Mouse (Mus musculus) liver, adult (tissue): ENCODE data around the gene Igf2bp3.

Experiments used
- GATA4 ChIP-seq: IDR thresholded peaks from 2 replicates; pipeline ENCODE4 v1.6.1; 2014; ENCODE audit warnings: mild to moderate bottlenecking, low read length; ENCODE audit not compliant: insufficient replicate concordance

Gene Igf2bp3

DNA sequence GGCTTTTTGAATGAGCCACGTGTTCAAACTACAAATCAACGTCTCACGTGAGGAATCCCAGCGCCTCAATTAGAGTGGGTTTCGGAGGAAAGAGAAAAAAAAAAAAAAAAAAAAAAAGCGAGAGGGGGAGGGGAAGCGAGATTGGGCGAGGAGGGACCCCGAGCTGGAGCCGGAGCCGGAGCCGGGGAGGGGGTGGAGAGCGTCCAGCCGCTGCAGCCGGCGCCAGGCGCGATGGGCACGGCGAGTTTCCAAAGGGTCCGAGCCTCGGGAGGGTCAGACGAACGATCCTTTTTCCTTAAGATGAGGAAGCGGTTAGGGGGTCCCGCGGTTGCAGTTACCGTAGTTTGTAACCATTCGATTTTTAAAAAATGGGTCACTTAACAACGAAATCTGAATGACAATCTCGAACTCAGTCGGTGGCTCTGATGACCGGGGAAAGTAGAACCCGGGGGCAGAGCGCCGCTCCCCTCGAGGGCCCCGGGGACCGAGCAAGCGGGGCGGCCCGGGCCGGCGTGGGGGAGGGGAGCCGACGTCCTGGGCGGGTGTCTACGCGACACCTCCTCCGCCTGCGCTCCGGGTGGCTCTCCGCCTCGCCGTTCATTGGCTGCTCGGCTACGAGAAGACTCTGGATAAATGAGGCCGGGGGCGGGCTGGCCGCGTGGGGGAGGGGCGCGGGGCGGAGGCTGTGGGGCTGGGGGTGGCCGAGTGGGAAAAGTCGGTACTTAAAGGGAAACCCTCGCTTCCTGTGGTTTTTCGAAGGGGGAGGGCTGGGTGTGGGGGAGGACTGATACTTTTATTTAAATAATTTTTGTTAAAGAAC is at the start of gene Igf2bp3:
Igf2bp3 (minus strand) TSS at position 30 of the 820 bp plus-strand sequence.
- TF ChIP-seq GATA4: no peak

DNA sequence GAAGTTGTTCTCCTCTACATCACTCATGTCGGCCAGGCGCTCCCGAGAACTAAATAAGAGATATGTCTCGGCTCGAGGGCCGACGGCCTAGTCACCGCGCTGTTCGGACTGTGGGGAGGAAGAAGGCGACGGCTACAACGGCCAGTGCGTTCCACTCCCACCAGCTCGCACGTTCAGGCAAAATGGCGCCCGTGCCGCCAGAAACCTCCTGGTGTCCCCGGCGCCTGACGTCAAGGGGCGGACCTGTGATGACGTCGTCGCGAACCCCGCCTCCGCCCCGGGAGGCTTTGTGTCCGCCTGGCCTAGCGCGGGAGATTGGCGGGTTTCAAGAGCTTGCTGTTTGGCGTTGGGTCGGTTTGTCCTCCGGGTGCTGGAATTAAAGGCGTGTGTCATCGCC is 49.1 kb upstream of the Igf2bp3 start, which contains the start of gene Tra2a:
Tra2a (minus strand) TSS at position 187 of the 397 bp plus-strand sequence.
- no peak; the same call in 1 of the 2 replicates for TF ChIP-seq GATA4

DNA sequence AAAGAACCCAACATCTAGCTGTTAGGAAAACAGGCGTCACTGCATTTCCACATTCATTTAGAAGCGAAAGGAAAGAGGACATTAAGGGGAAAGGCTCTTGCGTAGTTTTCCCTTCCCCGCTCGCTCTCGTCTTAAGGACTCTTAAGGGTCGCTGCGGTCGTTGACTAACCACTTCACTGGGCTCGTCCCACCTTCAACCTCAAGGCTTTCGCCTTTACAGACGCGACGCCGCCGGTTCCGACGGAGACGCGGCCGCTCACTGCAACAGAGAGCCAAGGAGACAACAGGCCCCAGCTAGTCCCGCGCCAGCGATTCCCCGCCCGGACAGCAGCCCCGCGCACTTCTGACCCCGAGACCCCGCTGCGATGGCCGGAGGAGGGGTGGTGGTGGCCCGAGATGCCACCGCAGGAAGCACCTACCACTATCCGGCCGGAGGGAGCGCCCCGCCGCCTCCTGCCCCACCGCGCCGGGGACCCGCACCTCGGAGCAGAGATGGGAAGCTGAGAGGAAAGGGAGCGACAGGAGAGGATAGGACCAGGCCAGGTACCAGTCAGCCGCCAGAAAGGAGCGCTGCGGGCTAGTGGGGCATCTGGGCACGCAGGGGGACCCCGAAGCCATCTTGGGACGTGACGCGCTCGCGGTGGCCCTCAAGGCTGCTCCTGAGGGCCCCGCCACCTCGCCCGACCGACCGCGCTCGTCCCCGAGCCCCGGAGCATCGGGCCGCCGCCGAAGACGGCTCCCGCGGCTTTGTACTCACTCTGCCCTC is 48.5 kb upstream of the Igf2bp3 start:
- no peak for TF ChIP-seq GATA4

DNA sequence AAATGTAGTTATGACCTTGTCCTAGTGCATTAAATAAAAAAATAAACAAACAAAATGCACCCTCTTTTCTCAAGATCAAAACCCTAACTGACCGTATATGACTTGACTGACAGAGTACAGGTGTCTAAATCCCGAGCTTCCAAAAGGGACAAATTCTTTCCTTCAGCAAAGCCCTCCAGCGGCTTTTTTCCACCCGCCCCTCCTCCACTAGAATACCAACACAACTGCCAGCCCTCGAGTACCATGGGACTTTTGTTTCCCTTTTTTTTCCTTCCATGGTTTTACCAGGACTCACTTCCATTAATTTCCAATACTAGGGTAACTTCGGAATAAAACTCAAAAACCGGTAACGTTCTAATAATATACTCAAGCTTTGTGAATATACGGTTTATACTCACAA is 47.7 kb upstream of the Igf2bp3 start:
- TF ChIP-seq GATA4: no peak

DNA sequence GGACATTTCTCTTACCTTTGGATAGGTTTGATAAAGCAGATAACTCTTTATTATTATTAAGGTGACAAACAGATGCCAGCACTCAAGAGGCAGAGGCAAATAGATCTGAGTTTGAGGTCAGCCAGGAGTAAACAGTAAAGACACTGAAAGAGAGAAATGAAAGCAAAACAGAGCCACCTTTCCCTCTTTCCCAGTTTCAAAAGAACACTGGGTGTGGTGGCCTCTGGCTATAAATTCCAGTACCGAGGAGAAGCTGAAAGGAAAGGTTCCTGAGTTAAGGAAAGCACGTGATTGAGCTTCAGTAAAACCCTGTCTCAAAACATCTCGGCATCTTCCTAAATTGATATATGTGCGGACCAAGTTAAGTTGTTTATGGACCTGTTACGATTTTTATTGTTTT is 45.0 kb upstream of the Igf2bp3 start:
- TF ChIP-seq GATA4: no peak

DNA sequence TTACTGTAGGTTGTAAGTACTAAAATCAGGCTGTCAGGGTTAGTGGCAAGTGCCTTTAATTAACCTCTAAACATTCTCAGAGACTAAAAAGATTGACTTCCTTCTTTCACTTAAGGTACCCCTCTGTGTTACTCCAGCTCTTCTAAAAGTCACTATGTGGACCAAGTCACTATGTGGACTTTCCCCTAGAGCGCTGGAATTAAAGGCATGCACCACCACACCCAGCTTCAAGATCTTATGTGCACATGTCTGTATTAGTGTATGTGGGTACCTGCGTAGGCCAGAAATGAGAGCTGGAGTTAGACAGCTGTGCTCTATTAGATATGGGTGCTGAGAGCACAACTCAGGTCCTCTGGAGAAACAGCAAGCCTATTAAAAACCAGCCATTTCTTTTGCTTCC is 43.1 kb upstream of the Igf2bp3 start:
- TF ChIP-seq GATA4: no peak

DNA sequence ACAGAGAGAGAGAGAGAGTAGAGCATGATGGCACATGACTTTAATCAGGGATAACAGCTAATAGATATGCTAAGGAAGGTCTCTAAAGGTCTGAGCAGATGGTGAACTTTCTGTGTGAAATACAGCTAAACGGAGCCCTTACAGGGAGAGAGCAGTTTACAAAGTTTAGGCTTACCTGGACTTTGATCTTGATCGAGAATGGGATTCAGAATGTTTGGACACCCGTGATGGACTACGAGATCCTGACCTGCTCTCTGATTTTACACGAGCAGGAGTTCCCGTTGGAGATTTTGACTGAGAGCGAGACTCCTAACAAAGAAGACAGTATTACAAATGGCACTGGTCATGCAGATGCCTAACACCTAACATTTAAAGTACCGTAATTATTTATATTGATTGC is 37.5 kb upstream of the Igf2bp3 start:
- TF ChIP-seq GATA4: no peak

DNA sequence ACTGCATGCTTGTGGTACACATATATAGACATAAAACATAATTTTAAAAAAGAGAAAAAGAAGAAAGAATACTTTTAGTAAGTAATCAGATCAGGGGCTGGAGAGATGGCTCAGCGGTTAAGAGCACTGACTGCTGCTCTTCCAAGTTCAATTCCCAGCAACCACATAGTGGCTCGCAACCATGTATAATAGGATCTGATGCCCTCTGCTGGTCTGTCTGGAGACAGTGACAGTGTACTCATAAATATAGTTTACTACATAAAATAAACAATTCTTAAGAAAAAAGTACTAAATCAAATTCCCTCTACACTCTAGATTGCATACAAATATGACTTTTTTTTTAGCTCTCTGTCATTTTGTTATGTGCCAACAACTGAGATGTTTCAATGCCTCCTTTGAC is 36.4 kb upstream of the Igf2bp3 start:
- no peak for TF ChIP-seq GATA4

DNA sequence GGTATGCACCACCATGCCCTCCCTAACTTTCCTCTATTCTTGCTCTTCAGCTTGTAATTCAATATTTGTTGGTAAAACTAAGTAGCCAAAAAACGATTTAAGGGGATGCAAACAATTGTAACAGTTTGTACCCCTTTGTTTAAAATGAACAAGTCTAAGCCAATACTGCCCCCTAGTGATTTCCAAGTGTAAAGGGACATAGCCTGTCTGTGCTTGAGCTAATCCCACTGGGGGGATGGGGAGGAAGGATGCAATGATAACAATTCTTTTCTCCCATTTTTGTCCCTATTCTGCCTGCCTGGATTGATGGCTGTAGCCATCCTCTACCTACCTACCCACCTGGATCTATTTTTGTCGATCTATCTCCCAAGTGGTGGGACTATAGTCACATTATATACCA is 32.5 kb upstream of the Igf2bp3 start:
- TF ChIP-seq GATA4: no peak

DNA sequence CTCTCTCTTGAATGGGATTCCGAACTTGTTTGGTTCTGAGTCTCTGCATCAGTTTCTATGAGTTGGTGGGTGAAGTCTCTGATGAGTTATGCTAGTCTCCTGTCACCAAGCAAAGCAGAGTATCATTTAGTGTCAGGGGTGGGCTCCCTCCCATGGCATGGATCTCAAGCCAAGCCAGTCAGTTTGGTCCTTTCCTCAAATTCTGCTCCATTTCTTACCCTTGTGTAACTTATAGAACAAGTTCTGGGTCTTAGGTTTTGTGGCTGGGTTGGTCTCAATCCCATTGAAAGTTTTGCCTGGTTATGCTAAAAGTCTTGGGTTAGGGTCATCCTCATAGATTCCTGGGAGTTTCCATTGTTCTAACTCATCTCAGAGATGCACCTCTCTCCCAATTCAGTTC is 27.6 kb upstream of the Igf2bp3 start:
- TF ChIP-seq GATA4: no peak

DNA sequence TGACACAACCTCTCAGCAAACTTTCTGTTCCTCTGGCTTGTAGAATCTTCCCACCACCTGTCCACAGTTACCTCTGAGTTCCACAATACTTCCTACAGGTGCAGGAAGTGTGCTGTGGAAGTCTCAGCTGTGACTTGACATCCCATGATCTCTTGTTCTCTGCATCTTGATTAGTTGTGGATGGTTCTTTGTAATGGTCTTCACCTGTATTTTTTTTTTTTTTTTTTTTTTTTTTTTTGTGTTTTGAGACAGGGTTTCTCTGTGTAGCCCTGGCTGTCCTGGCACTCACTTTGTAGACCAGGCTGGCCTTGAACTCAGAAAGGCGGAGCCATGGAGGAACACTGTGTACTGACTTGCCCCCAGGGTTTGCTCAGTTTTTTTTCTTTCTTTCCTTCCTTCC is 26.8 kb upstream of the Igf2bp3 start:
- TF ChIP-seq GATA4: no peak

DNA sequence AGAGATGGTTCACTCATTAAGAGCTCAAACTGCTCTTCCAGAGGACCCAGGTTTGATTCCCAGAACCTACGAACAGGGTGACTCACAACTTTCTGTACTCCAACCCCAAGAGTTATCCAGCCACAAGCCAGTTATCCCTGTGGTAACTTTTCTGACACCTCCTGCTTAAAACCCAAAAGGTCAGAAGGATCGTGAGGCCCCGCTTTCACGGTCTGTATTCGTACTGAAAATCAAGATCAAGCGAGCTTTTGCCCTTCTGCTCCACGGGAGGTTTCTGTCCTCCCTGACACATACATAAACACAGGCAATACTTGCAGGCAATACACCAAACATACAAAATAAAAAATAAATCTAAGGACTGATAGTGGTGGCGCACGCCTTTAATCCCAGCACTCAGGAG is 21.6 kb upstream of the Igf2bp3 start:
- TF ChIP-seq GATA4: peak; percentile 50; the same call in 1 of the 2 replicates

DNA sequence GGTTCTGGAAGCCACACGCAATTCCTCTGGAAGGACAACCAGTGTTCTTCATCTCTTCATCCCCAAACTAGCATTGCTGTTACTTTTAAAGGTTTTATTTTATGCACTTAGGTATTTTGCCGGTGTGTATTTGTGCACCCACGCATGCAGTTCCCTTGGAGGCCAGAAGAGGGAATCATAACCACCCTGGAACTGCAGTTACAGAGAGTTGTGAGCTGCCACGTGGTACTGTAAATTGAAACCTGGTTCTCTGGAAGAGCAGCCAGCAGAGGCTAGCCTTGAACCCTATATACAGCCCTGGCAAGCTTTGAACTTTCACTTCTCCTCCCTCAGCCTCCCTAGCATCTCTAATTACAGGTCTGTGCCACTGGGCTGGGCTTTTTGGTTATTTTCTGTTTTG is 18.6 kb upstream of the Igf2bp3 start:
- no peak for TF ChIP-seq GATA4

DNA sequence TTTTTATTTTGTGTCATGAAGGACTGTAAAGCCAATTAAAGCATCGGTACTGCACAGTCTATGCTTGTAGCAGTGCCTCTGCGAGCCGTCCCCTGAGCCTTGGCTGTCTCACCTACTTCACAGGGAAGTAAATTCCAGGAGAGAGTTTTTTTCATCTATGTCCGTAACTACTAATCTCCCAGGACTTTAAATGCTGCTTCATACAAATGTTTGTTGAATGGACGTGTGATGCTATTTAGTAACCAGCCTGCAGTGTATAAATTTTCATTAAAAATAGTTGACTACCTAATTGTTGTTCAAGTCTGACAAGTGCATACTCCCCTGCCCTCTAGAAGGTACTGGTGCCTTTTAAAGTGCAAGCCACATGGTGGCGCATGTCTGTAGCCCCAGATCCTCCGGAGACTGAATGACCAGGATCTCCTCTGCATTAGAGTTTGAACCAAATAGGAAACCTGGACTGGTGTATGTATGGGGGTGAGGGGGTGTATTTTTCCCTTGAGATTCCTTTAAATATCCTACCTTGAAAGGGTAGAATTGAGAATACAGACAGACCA is 13.4 kb upstream of the Igf2bp3 start:
- no peak for TF ChIP-seq GATA4

DNA sequence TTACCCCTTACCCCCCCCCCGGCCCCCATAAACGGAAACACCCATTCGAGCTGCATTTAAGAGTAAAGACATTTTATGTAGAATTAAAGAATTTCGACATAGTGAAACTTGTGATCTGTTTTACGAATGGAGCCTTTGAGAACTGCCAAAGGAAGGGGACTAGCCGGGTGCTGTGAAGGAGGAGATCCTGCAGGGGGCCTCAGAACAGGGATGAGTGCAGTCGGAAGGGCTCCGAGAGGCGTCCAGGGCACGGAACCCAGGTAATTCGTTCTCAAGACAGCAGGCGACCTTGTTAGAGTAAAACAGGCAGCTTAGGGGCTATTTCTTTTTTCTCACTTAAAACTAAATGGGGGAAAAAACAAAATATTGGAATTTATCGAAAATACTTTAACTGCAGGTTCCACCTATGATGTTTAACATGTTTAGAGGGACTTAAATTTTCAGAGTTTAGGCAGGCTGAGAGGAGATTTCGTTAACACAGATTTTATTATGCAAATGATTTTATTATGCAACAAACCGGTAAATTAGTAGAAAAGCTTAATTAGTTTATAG is 12.5 kb upstream of the Igf2bp3 start:
- TF ChIP-seq GATA4: no peak

DNA sequence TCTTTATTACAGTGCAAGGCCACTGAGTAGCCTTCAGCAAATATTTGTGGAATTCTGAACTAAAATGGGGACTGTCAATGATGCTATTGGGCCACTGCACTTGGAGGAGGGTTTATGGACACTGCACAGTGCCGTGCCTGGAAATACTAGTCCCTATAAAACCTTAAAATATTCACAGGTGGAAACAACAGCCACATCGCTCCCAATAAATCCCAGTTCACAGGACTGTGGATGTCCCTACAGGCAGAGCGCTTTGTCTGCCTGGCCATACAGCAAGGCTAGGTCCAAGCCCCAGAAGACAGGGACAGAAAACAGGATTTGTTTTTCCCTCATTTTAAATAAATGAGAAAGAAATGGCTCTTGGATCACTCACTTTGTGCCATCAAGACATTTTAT is 11.0 kb upstream of the Igf2bp3 start:
- no peak for TF ChIP-seq GATA4
